Mouse (Mus musculus) megakaryocyte, embryonic 14.5 days (primary cell): ENCODE results near the gene Plcb4.

Source experiments
- FLI1 ChIP-seq: IDR thresholded peaks from 2 replicates; pipeline ENCODE4 v1.6.1; 2012; ENCODE audit warnings: low read length, inconsistent platforms, mixed read lengths
- GATA1 ChIP-seq: IDR thresholded peaks from 3 replicates; pipeline ENCODE4 v1.6.1; 2012; ENCODE audit warnings: mixed read lengths, low read length, inconsistent platforms, borderline replicate concordance

- TF ChIP-seq GATA1 (no peak), FLI1 (no peak)
Observed at GRCm38 (mm10) chr2:136050793-136051615, 392.2 kb downstream of the Plcb4 start.
